Mouse (Mus musculus): ENCODE measurements around the gene Zfp275. TPM values are rescaled to one million over a fixed set of nuclear protein-coding genes. Genes with fewer than 3 reads are reported as not detected.
A peak's percentile ranks its signal among the peaks of the same experiment; 100 is the strongest.

Gene Zfp275
- polyA plus RNA-seq, 1 experiment from 2014 or later = 8.4 TPM

GRCm38 (mm10) chrX:73342068-73342467 is 353 bp upstream of the Zfp275 start:
- H3K36me3 ChIP-seq (ENCODE audit: control insufficient read depth, insufficient read depth, low read length) = no peaks in the 10 kb centered on the region
- H3K4me1 ChIP-seq (replicated peaks; ENCODE audit: control insufficient read depth, insufficient read depth, low read length) = peaks cover 7% of the 10 kb centered on the region; the same call in 1 of the 2 replicates
- H3K9me3 ChIP-seq (ENCODE audit: control insufficient read depth, low read length) = no peaks in the 10 kb centered on the region
- peak overlapping the region; percentile 69 for H3K4me2 ChIP-seq
- H3K9ac ChIP-seq (ENCODE audit: low read depth, low read length) = no peak overlapping the region
- peaks cover 3% of the 10 kb centered on the region for H3K27me3 ChIP-seq (replicated peaks; ENCODE audit: control insufficient read depth, insufficient read depth, low read length)
- no peak overlapping the region for H3K27ac ChIP-seq (ENCODE audit: low read depth, low read length)
- ATAC-seq (replicated peaks; ENCODE audit: low FRiP score) = no peak
- WGBS = 37% methylated on average over 3 of the region's 3 CpGs
- no peak for DNase-seq (ENCODE audit: low spot score)
- H3K4me3 ChIP-seq (ENCODE audit: low read depth, low read length) = no peak overlapping the region

- Histone ChIP-seq H3K9me3 (ENCODE audit: control insufficient read depth, low read length) (no peaks in the 10 kb centered on the region), H3K27me3 (replicated peaks; ENCODE audit: control insufficient read depth, insufficient read depth, low read length) (peaks cover 3% of the 10 kb centered on the region), H3K9ac (ENCODE audit: low read depth, low read length) (peak overlapping the region; percentile 71), H3K4me3 (ENCODE audit: low read depth, low read length) (peak overlapping the region; percentile 65), H3K27ac (ENCODE audit: low read depth, low read length) (no peak overlapping the region), H3K4me1 (replicated peaks; ENCODE audit: control insufficient read depth, insufficient read depth, low read length) (peaks cover 7% of the 10 kb centered on the region; the same call in 1 of the 2 replicates), H3K4me2 (peak overlapping the region; percentile 69), H3K36me3 (ENCODE audit: control insufficient read depth, insufficient read depth, low read length) (no peaks in the 10 kb centered on the region)
- ATAC-seq (replicated peaks; ENCODE audit: low FRiP score) (peak; percentile 39), DNase-seq (ENCODE audit: low spot score) (no peak)
- WGBS = 19% methylated on average over 15 of the region's 15 CpGs
These were observed 717 bp downstream of the Zfp275 start for GRCm38 (mm10) chrX:73342941-73343735.

GRCm38 (mm10) chrX:73343802-73344201 is 1.4 kb downstream of the Zfp275 start:
- no peak for DNase-seq (ENCODE audit: low spot score)
- no peaks in the 10 kb centered on the region for H3K36me3 ChIP-seq (ENCODE audit: control insufficient read depth, insufficient read depth, low read length)
- no peak overlapping the region; the same call in 1 of the 2 replicates for H3K4me3 ChIP-seq (ENCODE audit: low read depth, low read length)
- no peaks in the 10 kb centered on the region for H3K9me3 ChIP-seq (ENCODE audit: control insufficient read depth, low read length)
- no peak overlapping the region for H3K9ac ChIP-seq (ENCODE audit: low read depth, low read length)
- 62% methylated on average over 1 of the region's 1 CpGs for WGBS
- H3K27me3 ChIP-seq (replicated peaks; ENCODE audit: control insufficient read depth, insufficient read depth, low read length) = peaks cover 3% of the 10 kb centered on the region
- peak overlapping the region; percentile 69 for H3K4me2 ChIP-seq
- H3K4me1 ChIP-seq (replicated peaks; ENCODE audit: control insufficient read depth, insufficient read depth, low read length) = peaks cover 7% of the 10 kb centered on the region; the same call in 1 of the 2 replicates
- ATAC-seq (replicated peaks; ENCODE audit: low FRiP score) = no peak
- no peak overlapping the region for H3K27ac ChIP-seq (ENCODE audit: low read depth, low read length)

- 81% methylated on average over 1 of the region's 1 CpGs for WGBS
- no peaks in the 10 kb centered on the region for H3K36me3 ChIP-seq (ENCODE audit: control insufficient read depth, insufficient read depth, low read length)
- no peak overlapping the region for H3K4me2 ChIP-seq
- DNase-seq (ENCODE audit: low spot score) (no peak), ATAC-seq (replicated peaks; ENCODE audit: low FRiP score) (no peak)
- peaks cover 7% of the 10 kb centered on the region; the same call in 1 of the 2 replicates for H3K4me1 ChIP-seq (replicated peaks; ENCODE audit: control insufficient read depth, insufficient read depth, low read length)
- H3K4me3 ChIP-seq (ENCODE audit: low read depth, low read length) = no peak overlapping the region
- H3K27ac ChIP-seq (ENCODE audit: low read depth, low read length) = no peak overlapping the region
- peaks cover 3% of the 10 kb centered on the region for H3K27me3 ChIP-seq (replicated peaks; ENCODE audit: control insufficient read depth, insufficient read depth, low read length)
- no peaks in the 10 kb centered on the region for H3K9me3 ChIP-seq (ENCODE audit: control insufficient read depth, low read length)
- no peak overlapping the region for H3K9ac ChIP-seq (ENCODE audit: low read depth, low read length)
These were observed 1.9 kb downstream of the Zfp275 start for GRCm38 (mm10) chrX:73344346-73344745.

- WGBS = 89% methylated on average over 2 of the region's 2 CpGs
- H3K4me1 ChIP-seq (replicated peaks; ENCODE audit: control insufficient read depth, insufficient read depth, low read length) = no peaks in the 10 kb centered on the region
- H3K27me3 ChIP-seq (replicated peaks; ENCODE audit: control insufficient read depth, insufficient read depth, low read length) = no peaks in the 10 kb centered on the region
- H3K4me3 ChIP-seq (ENCODE audit: low read depth, low read length) = no peak overlapping the region
- H3K9ac ChIP-seq (ENCODE audit: low read depth, low read length) = no peak overlapping the region
- no peak overlapping the region for H3K27ac ChIP-seq (ENCODE audit: low read depth, low read length)
- H3K4me2 ChIP-seq = no peak overlapping the region
- H3K9me3 ChIP-seq (ENCODE audit: control insufficient read depth, low read length) = no peaks in the 10 kb centered on the region
- DNase-seq (ENCODE audit: low spot score) = no peak
- no peak for ATAC-seq (replicated peaks; ENCODE audit: low FRiP score)
- peaks cover 6% of the 10 kb centered on the region for H3K36me3 ChIP-seq (ENCODE audit: control insufficient read depth, insufficient read depth, low read length)
These were observed 13.7 kb downstream of the Zfp275 start for GRCm38 (mm10) chrX:73356163-73356562.

- ATAC-seq (replicated peaks; ENCODE audit: low FRiP score) (no peak), DNase-seq (ENCODE audit: low spot score) (no peak)
- Histone ChIP-seq H3K36me3 (ENCODE audit: control insufficient read depth, insufficient read depth, low read length) (peaks cover 6% of the 10 kb centered on the region), H3K9me3 (ENCODE audit: control insufficient read depth, low read length) (no peaks in the 10 kb centered on the region), H3K27ac (ENCODE audit: low read depth, low read length) (no peak overlapping the region), H3K27me3 (replicated peaks; ENCODE audit: control insufficient read depth, insufficient read depth, low read length) (no peaks in the 10 kb centered on the region), H3K4me3 (ENCODE audit: low read depth, low read length) (no peak overlapping the region), H3K4me1 (replicated peaks; ENCODE audit: control insufficient read depth, insufficient read depth, low read length) (no peaks in the 10 kb centered on the region), H3K9ac (ENCODE audit: low read depth, low read length) (no peak overlapping the region), H3K4me2 (no peak overlapping the region)
- WGBS = 83% methylated on average over 1 of the region's 1 CpGs
These were observed 14.3 kb downstream of the Zfp275 start for GRCm38 (mm10) chrX:73356719-73357118.

GRCm38 (mm10) chrX:73363291-73363690 is 20.9 kb downstream of the Zfp275 start:
- no peak for ATAC-seq (replicated peaks; ENCODE audit: low FRiP score)
- no peak for DNase-seq (ENCODE audit: low spot score)
- no peak overlapping the region for H3K4me3 ChIP-seq (ENCODE audit: low read depth, low read length)

GRCm38 (mm10) chrX:73384419-73384818 is 42.0 kb downstream of the Zfp275 start:
- no peak for DNase-seq (ENCODE audit: low spot score)
- 77% methylated on average over 6 of the region's 6 CpGs for WGBS
- ATAC-seq (replicated peaks; ENCODE audit: low FRiP score) = no peak
- Histone ChIP-seq H3K9ac (ENCODE audit: low read depth, low read length) (no peak overlapping the region), H3K27me3 (replicated peaks; ENCODE audit: control insufficient read depth, insufficient read depth, low read length) (no peaks in the 10 kb centered on the region; the same call in 1 of the 2 replicates), H3K9me3 (ENCODE audit: control insufficient read depth, low read length) (no peaks in the 10 kb centered on the region), H3K4me2 (no peak overlapping the region), H3K36me3 (ENCODE audit: control insufficient read depth, insufficient read depth, low read length) (no peaks in the 10 kb centered on the region), H3K27ac (ENCODE audit: low read depth, low read length) (no peak overlapping the region), H3K4me3 (ENCODE audit: low read depth, low read length) (no peak overlapping the region), H3K4me1 (replicated peaks; ENCODE audit: control insufficient read depth, insufficient read depth, low read length) (no peaks in the 10 kb centered on the region)

More at GRCm38 (mm10) chrX:73363291-73363690, 20.9 kb downstream of the Zfp275 start:
- Histone ChIP-seq H3K9me3 (ENCODE audit: control insufficient read depth, low read length) (no peaks in the 10 kb centered on the region), H3K9ac (ENCODE audit: low read depth, low read length) (no peak overlapping the region), H3K4me2 (no peak overlapping the region), H3K36me3 (ENCODE audit: control insufficient read depth, insufficient read depth, low read length) (no peaks in the 10 kb centered on the region), H3K27me3 (replicated peaks; ENCODE audit: control insufficient read depth, insufficient read depth, low read length) (no peaks in the 10 kb centered on the region; the same call in 1 of the 2 replicates), H3K4me1 (replicated peaks; ENCODE audit: control insufficient read depth, insufficient read depth, low read length) (no peaks in the 10 kb centered on the region), H3K27ac (ENCODE audit: low read depth, low read length) (no peak overlapping the region)

GRCm38 (mm10) chrX:73384924-73385323 is 42.5 kb downstream of the Zfp275 start:
- no peak for ATAC-seq (replicated peaks; ENCODE audit: low FRiP score)

More at GRCm38 (mm10) chrX:73384924-73385323, 42.5 kb downstream of the Zfp275 start:
- 36% methylated on average over 1 of the region's 1 CpGs for WGBS
- H3K27me3 ChIP-seq (replicated peaks; ENCODE audit: control insufficient read depth, insufficient read depth, low read length) = no peaks in the 10 kb centered on the region; the same call in 1 of the 2 replicates
- H3K9me3 ChIP-seq (ENCODE audit: control insufficient read depth, low read length) = no peaks in the 10 kb centered on the region
- DNase-seq (ENCODE audit: low spot score) = no peak
- no peak overlapping the region for H3K4me2 ChIP-seq
- no peak overlapping the region for H3K9ac ChIP-seq (ENCODE audit: low read depth, low read length)
- H3K4me1 ChIP-seq (replicated peaks; ENCODE audit: control insufficient read depth, insufficient read depth, low read length) = no peaks in the 10 kb centered on the region
- no peak overlapping the region for H3K4me3 ChIP-seq (ENCODE audit: low read depth, low read length)
- no peaks in the 10 kb centered on the region for H3K36me3 ChIP-seq (ENCODE audit: control insufficient read depth, insufficient read depth, low read length)
- H3K27ac ChIP-seq (ENCODE audit: low read depth, low read length) = no peak overlapping the region
